Mouse (Mus musculus) liver, embryonic 16.5 days (tissue): Measurements from ENCODE around the gene Ptpn21. TPM values are rescaled to one million over a fixed set of nuclear protein-coding genes. Genes with fewer than 3 reads are reported as not detected.

ENCODE experiments used
- ATAC-seq: fragments of 200-750 bp; cut with Nextera tagmentation; 2 replicates; pipeline ENCODE4 v1.8.0; 2017; ENCODE audit warnings: low read depth, mild to moderate bottlenecking, moderate number of reproducible peaks, moderate library complexity
- H3K27ac ChIP-seq: fragments of 300-500 bp; sonication (generic); 2 replicates; pipeline ENCODE4 v1.5.1; 2014; ENCODE audit warnings: mild to moderate bottlenecking, low read length
- H3K27me3 ChIP-seq: fragments of 300-500 bp; sonication (generic); 2 replicates; pipeline ENCODE4 v1.6.1; 2014; ENCODE audit warnings: low read depth, low read length, mixed read lengths; ENCODE audit not compliant: control insufficient read depth, insufficient read depth
- H3K36me3 ChIP-seq: fragments of 300-500 bp; sonication (generic); 2 replicates; pipeline ENCODE4 v1.6.1; 2014; ENCODE audit warnings: mild to moderate bottlenecking; ENCODE audit not compliant: control insufficient read depth, insufficient read depth
- H3K4me1 ChIP-seq: fragments of 300-500 bp; sonication (generic); 2 replicates; pipeline ENCODE4 v1.6.1; 2014; ENCODE audit warnings: low read depth, low read length, mixed read lengths; ENCODE audit not compliant: control insufficient read depth
- H3K4me2 ChIP-seq: fragments of 300-500 bp; sonication (generic); 2 replicates; pipeline ENCODE4 v1.6.1; 2014; ENCODE audit warnings: low read depth, low read length, mixed read lengths
- H3K4me3 ChIP-seq: fragments of 300-500 bp; sonication (generic); 2 replicates; pipeline ENCODE4 v1.5.1; 2014; ENCODE audit warnings: low read depth, mild to moderate bottlenecking, low read length
- H3K9ac ChIP-seq: fragments of 300-500 bp; sonication (generic); 2 replicates; pipeline ENCODE4 v1.6.1; 2014; ENCODE audit warnings: low read depth, low read length
- H3K9me3 ChIP-seq: fragments of 300-500 bp; sonication (generic); replicated peaks from 2 replicates; pipeline ENCODE4 v1.6.1; 2016; ENCODE audit warnings: low read length; ENCODE audit not compliant: control insufficient read depth
- WGBS: fragments of 180-500 bp; shearing (Covaris S2); extraction: QIAGEN DNeasy Blood & Tissue Kit; methylation state at CpG from one replicate; pipeline ENCODE4 v1.1.7; 2014; ENCODE audit not compliant: insufficient replicate concordance; 5-methylcytosine and 5-hydroxymethylcytosine counted together
- polyA plus RNA-seq: library from polyadenylated mRNA; unstranded; fragments of >200 nt; fragmentation: Nextera tagmentation; extraction: Ambion mirVana; gene quantifications from 2 replicates; pipeline ENCODE4 v1.2.1, GENCODE M21; 2015

Gene Ptpn21
- polyA plus RNA-seq, 1 experiment from 2014 or later = 2.9 TPM

GRCm38 (mm10) chr12:98682196-98682595 lies 55.0 kb downstream of the Ptpn21 start:
- Histone ChIP-seq H3K9me3 (no peaks in the 10 kb centered on the region), H3K4me1 (no peaks in the 10 kb centered on the region), H3K27ac (no peak overlapping the region), H3K36me3 (no peaks in the 10 kb centered on the region), H3K9ac (no peak overlapping the region), H3K4me3 (no peak overlapping the region), H3K27me3 (no peaks in the 10 kb centered on the region), H3K4me2 (no peak overlapping the region)
- ATAC-seq = no peak
- WGBS = 74% methylated on average over 15 of the region's 15 CpGs

GRCm38 (mm10) chr12:98679906-98680305 lies 57.3 kb downstream of the Ptpn21 start:
- no peak overlapping the region for H3K4me2 ChIP-seq
- no peak overlapping the region for H3K9ac ChIP-seq
- no peaks in the 10 kb centered on the region for H3K4me1 ChIP-seq
- no peak for ATAC-seq
- no peaks in the 10 kb centered on the region for H3K27me3 ChIP-seq
- no peaks in the 10 kb centered on the region for H3K9me3 ChIP-seq
- no peak overlapping the region for H3K4me3 ChIP-seq
- WGBS = 78% methylated on average over 15 of the region's 15 CpGs
- H3K36me3 ChIP-seq = no peaks in the 10 kb centered on the region
- no peak overlapping the region for H3K27ac ChIP-seq

DNA sequence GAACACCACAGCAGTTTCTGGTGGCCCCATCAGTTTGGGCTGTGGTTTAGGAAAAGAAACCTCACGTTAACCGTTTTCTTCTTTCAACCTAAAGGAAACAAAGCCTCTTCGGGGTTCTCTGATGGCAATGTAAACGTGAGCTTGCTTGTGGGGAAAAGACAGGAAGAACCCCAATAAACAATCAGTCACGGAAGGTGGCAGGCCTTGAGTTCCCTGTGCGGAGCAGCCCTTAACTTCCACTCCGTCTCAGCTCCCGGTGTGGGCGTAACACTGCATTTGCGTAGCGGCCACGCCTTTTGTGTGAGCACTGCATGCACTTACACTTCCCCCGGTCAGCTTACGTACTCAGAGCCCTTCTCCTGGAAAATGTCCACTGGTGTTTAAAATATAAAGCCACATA lies 59.9 kb downstream of the Ptpn21 start:
- Histone ChIP-seq H3K27ac (no peak overlapping the region), H3K4me2 (peak overlapping the region; percentile 36; the same call in 1 of the 2 replicates), H3K27me3 (no peaks in the 10 kb centered on the region), H3K9me3 (no peaks in the 10 kb centered on the region), H3K36me3 (no peaks in the 10 kb centered on the region), H3K4me1 (no peaks in the 10 kb centered on the region; the same call in 1 of the 2 replicates), H3K9ac (no peak overlapping the region), H3K4me3 (no peak overlapping the region)
- 22% methylated on average over 14 of the region's 14 CpGs for WGBS
- ATAC-seq = no peak

DNA sequence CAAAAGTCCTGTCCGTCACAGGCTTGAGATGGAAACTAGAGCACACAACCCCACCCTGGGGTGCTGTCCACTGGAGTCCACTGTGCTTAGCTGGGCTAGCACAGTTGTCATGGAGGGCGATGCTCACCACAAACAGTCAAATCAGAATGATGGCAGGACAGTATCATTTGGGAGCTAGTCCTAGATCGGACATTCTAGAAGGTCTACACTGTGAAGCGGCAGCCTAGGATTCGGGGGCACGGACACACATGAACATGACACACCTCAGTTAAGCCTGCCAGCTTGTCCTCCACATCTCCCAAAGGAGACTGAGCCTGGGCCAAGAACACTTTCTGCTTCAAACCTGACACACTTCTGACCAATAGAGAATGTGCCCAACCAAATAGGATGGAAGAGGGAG lies 60.3 kb downstream of the Ptpn21 start:
- H3K27me3 ChIP-seq = no peaks in the 10 kb centered on the region
- no peaks in the 10 kb centered on the region; the same call in 1 of the 2 replicates for H3K4me1 ChIP-seq
- no peak overlapping the region for H3K27ac ChIP-seq
- no peak overlapping the region for H3K4me3 ChIP-seq
- ATAC-seq = no peak
- H3K9ac ChIP-seq = no peak overlapping the region
- H3K4me2 ChIP-seq = no peak overlapping the region
- no peaks in the 10 kb centered on the region for H3K9me3 ChIP-seq
- 76% methylated on average over 6 of the region's 6 CpGs for whole genome bisulfite sequencing
- no peaks in the 10 kb centered on the region for H3K36me3 ChIP-seq

- Histone ChIP-seq H3K27me3 (no peaks in the 10 kb centered on the region), H3K4me3 (peak overlapping the region; percentile 38), H3K4me1 (no peaks in the 10 kb centered on the region; the same call in 1 of the 2 replicates), H3K9ac (peak overlapping the region; percentile 24; the same call in 1 of the 2 replicates), H3K4me2 (peak overlapping the region; percentile 56), H3K27ac (no peak overlapping the region), H3K36me3 (no peaks in the 10 kb centered on the region), H3K9me3 (no peaks in the 10 kb centered on the region)
- WGBS = 5% methylated on average over 9 of the region's 9 CpGs
- ATAC-seq = peak; percentile 75
Observed at GRCm38 (mm10) chr12:98674627-98675143, 62.5 kb downstream of the Ptpn21 start.

- Histone ChIP-seq H3K4me2 (no peak overlapping the region), H3K4me1 (no peaks in the 10 kb centered on the region; the same call in 1 of the 2 replicates), H3K36me3 (no peaks in the 10 kb centered on the region), H3K27me3 (no peaks in the 10 kb centered on the region), H3K9me3 (no peaks in the 10 kb centered on the region), H3K4me3 (no peak overlapping the region), H3K27ac (no peak overlapping the region), H3K9ac (no peak overlapping the region)
- no peak for ATAC-seq
- WGBS = 54% methylated on average over 6 of the region's 6 CpGs
Observed at GRCm38 (mm10) chr12:98673879-98674278, 63.3 kb downstream of the Ptpn21 start.

DNA sequence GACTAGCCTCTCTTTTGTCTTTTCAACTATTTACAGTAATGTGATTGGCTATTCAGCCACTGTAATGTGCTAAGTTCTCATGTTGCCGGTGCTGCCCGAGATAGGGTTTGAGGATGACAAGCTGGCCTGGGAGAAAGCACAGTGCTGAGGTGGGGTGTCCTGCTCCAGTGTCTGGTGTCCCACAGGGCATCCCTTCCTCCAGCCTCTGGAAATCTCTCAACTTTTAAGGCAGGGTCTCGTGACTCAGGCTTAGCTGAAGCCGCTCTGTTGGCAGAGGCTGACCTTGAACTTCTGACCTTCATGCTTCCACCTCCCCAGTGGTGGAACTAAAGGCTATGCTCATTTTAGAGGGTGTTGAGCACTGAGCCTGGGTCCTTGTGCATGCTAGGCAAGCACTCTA lies 66.8 kb downstream of the Ptpn21 start:
- Histone ChIP-seq H3K4me1 (no peaks in the 10 kb centered on the region; the same call in 1 of the 2 replicates), H3K36me3 (no peaks in the 10 kb centered on the region), H3K27me3 (no peaks in the 10 kb centered on the region), H3K4me2 (no peak overlapping the region), H3K4me3 (no peak overlapping the region), H3K27ac (no peak overlapping the region), H3K9ac (no peak overlapping the region), H3K9me3 (no peaks in the 10 kb centered on the region)
- WGBS = 58% methylated on average over 4 of the region's 4 CpGs
- ATAC-seq = no peak

DNA sequence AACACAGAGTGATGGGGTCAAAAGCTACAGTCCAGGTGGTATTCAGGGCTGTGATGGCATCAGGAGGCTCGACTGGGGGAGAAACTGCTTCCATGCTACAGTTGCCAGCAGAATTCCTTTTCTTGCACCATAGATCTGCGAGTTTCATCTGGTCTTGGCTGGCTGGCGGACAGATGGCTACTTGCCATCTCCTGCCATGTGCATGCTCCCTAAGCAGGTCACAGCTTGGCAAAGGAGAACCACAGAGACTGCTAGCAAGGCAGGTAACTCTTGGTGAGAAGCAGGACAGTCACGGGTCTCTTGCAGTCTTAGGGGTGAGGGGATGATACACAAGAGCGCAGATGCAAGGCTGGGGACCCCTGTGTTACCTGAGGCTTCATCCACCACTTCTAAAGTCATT lies 67.3 kb downstream of the Ptpn21 start:
- Histone ChIP-seq H3K9me3 (no peaks in the 10 kb centered on the region), H3K4me2 (no peak overlapping the region), H3K4me1 (no peaks in the 10 kb centered on the region; the same call in 1 of the 2 replicates), H3K4me3 (no peak overlapping the region), H3K27ac (no peak overlapping the region), H3K36me3 (no peaks in the 10 kb centered on the region), H3K27me3 (no peaks in the 10 kb centered on the region), H3K9ac (no peak overlapping the region)
- ATAC-seq = no peak
- WGBS = 69% methylated on average over 5 of the region's 5 CpGs

GRCm38 (mm10) chr12:98669086-98669485 lies 68.1 kb downstream of the Ptpn21 start:
- no peak overlapping the region for H3K27ac ChIP-seq
- ATAC-seq = no peak
- no peak overlapping the region for H3K4me3 ChIP-seq
- no peaks in the 10 kb centered on the region for H3K36me3 ChIP-seq
- no peak overlapping the region for H3K9ac ChIP-seq
- no peak overlapping the region for H3K4me2 ChIP-seq
- H3K27me3 ChIP-seq = no peaks in the 10 kb centered on the region
- WGBS = 77% methylated on average over 10 of the region's 10 CpGs
- no peaks in the 10 kb centered on the region for H3K9me3 ChIP-seq
- no peaks in the 10 kb centered on the region for H3K4me1 ChIP-seq
